Mouse (Mus musculus) lung, embryonic 15.5 days (tissue): Measurements from ENCODE around the gene Pex13. TPM values are rescaled to one million over a fixed set of nuclear protein-coding genes. Genes with fewer than 3 reads are reported as not detected.

Source experiments
- ATAC-seq: fragments of 200-750 bp; cut with Nextera tagmentation; 2 replicates; pipeline ENCODE4 v1.8.0; 2017; ENCODE audit warnings: moderate number of reproducible peaks, borderline replicate concordance; ENCODE audit not compliant: low FRiP score, low TSS enrichment; ENCODE audit errors: extremely low read depth
- H3K27ac ChIP-seq: fragments of 300-500 bp; sonication (generic); 2 replicates; pipeline ENCODE4 v1.5.1; 2015; ENCODE audit warnings: moderate library complexity, mild to moderate bottlenecking, inconsistent platforms
- H3K27me3 ChIP-seq: fragments of 300-500 bp; sonication (generic); 2 replicates; pipeline ENCODE4 v1.6.1; 2015; ENCODE audit warnings: inconsistent platforms
- H3K36me3 ChIP-seq: fragments of 300-500 bp; sonication (generic); 2 replicates; pipeline ENCODE4 v1.6.1; 2015; ENCODE audit warnings: inconsistent platforms
- H3K4me1 ChIP-seq: fragments of 300-500 bp; sonication (generic); 2 replicates; pipeline ENCODE4 v1.6.1; 2015; ENCODE audit warnings: inconsistent platforms
- H3K4me2 ChIP-seq: fragments of 300-500 bp; sonication (generic); 2 replicates; pipeline ENCODE4 v1.6.1; 2015; ENCODE audit warnings: inconsistent platforms, mild to moderate bottlenecking, moderate library complexity
- H3K4me3 ChIP-seq: fragments of 300-500 bp; sonication (generic); 2 replicates; pipeline ENCODE4 v1.5.1; 2015; ENCODE audit warnings: mild to moderate bottlenecking, inconsistent platforms
- H3K9ac ChIP-seq: fragments of 300-500 bp; sonication (generic); 2 replicates; pipeline ENCODE4 v1.6.1; 2015; ENCODE audit warnings: inconsistent platforms
- H3K9me3 ChIP-seq: fragments of 300-500 bp; sonication (generic); 2 replicates; pipeline ENCODE4 v1.6.1; 2016; ENCODE audit warnings: inconsistent platforms
- WGBS: fragments of 180-500 bp; shearing (Covaris S2); methylation state at CpG from one replicate; pipeline ENCODE4 v1.1.7; 2015; 5-methylcytosine and 5-hydroxymethylcytosine counted together
- polyA plus RNA-seq: library from polyadenylated mRNA; unstranded; fragments of >200 nt; fragmentation: Nextera tagmentation; extraction: Ambion mirVana; gene quantifications from 2 replicates; pipeline ENCODE4 v1.2.1, GENCODE M21; 2015

Pex13 gene
- polyA plus RNA-seq, 1 experiment from 2014 or later: 33.3 TPM

DNA sequence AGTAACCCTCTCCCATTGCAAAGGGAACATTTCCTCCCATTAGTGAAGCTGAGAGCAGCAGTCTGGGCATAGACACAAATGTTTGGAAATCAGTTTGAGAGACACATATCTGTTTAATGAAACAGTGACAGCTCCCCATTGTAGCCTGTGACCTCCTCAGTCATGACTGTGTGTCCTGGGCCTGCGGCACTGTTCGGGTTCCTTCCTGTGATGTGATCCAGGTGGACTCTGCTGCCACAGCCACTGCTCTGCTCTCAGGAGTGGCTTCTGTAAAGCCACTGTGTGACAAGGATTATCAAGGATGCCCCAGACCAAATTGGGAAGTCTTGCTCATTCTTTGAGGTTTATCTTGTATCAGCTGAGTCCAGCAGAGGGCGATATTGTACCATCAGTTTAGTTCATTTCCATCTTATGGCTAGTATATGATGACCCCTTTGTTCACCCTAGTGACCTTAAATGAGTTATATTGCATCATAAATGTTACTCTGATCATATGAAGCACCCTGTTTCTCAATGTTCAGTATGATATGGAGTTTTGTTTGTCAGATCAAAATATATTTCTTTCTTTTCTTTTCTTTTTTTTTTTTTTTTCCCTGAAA lies 13.4 kb upstream of the Pex13 start:
- no peak overlapping the region for H3K4me2 ChIP-seq
- peaks cover 43% of the 10 kb centered on the region for H3K36me3 ChIP-seq
- no peaks in the 10 kb centered on the region for H3K4me1 ChIP-seq
- H3K9ac ChIP-seq: no peak overlapping the region
- H3K27ac ChIP-seq: no peak overlapping the region
- H3K9me3 ChIP-seq: no peaks in the 10 kb centered on the region
- no peaks in the 10 kb centered on the region for H3K27me3 ChIP-seq
- H3K4me3 ChIP-seq: no peak overlapping the region
- ATAC-seq: peak; percentile 35; the same call in 1 of the 2 replicates
- WGBS: 42% methylated on average over 3 of the region's 3 CpGs

DNA sequence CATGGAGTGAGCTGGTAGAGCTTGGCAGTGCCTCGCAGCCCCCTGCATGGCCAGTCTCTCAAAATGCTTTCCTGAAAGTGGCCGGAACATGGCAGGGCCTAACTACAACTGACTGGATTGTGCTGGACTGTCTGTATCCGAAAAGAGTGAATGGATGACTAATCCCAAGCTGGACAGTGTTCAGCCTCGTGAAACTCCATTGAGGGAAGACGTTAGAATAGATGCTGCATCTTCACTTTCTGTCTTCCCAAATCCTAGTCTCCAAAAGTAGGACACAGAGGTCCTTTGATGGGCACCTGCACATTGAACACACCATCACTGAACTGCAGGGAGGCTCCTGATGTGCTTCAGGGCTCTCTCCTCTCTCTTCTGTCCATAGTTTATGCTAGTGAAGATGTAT lies 10.3 kb upstream of the Pex13 start:
- no peak overlapping the region for H3K27ac ChIP-seq
- no peak overlapping the region for H3K9ac ChIP-seq
- H3K4me3 ChIP-seq: no peak overlapping the region
- no peak for ATAC-seq
- no peaks in the 10 kb centered on the region for H3K9me3 ChIP-seq
- peaks cover 48% of the 10 kb centered on the region for H3K36me3 ChIP-seq
- no peak overlapping the region for H3K4me2 ChIP-seq
- WGBS: 90% methylated on average over 5 of the region's 5 CpGs
- no peaks in the 10 kb centered on the region for H3K4me1 ChIP-seq
- H3K27me3 ChIP-seq: no peaks in the 10 kb centered on the region

DNA sequence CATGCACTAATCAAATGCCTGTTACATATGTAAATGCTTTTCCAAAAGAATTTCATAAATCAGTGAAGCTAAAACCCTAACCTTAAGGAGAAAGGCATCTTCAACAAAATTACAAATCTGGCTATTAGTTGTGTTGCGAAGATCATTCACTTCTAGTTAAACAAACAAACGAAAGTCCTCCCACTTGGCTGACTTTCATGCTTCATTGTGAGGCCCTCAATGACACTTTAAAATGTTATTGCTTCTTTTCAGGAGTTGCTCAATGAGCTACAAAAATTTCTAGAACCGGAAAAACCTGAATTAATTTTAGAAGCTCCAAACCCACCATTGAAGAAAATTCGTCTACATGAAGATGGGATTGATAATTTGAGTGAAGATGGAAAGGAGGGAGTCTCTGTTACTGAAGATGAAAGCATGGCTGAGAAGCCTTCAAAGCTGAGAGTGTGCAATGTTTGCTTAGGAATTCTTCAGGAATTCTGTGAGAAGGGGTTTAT lies 6.5 kb upstream of the Pex13 start:
- Histone ChIP-seq H3K27ac (no peak overlapping the region), H3K4me1 (0 out of 2 replicates have a peak, but pooled peaks cover under 1% of the 10 kb centered on the region), H3K27me3 (no peaks in the 10 kb centered on the region), H3K9me3 (no peaks in the 10 kb centered on the region), H3K36me3 (peaks cover 36% of the 10 kb centered on the region), H3K9ac (no peak overlapping the region), H3K4me2 (no peak overlapping the region), H3K4me3 (no peak overlapping the region)
- 57% methylated on average over 4 of the region's 4 CpGs for WGBS
- no peak for ATAC-seq

DNA sequence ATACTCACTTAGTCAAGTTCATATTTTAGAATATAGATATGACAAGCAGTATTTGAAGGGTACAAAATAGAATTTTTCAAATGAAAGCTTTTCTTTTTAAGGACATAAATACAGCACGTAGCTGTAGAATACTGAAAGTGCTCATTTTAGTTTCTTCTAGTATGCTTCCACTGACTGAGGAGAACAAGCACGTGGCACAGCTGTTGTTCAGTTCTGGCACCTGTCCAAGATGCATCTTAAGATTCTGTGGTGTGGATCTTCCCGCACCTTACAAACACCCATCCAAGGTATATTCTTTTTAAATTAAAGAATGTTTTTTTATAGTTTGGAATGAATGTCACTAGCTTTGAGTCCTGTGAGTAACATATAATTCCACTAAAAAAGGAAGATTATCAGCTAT lies 1.4 kb upstream of the Pex13 start:
- peak overlapping the region; percentile 89; the same call in 1 of the 2 replicates for H3K9ac ChIP-seq
- 26% methylated on average over 3 of the region's 3 CpGs for WGBS

DNA sequence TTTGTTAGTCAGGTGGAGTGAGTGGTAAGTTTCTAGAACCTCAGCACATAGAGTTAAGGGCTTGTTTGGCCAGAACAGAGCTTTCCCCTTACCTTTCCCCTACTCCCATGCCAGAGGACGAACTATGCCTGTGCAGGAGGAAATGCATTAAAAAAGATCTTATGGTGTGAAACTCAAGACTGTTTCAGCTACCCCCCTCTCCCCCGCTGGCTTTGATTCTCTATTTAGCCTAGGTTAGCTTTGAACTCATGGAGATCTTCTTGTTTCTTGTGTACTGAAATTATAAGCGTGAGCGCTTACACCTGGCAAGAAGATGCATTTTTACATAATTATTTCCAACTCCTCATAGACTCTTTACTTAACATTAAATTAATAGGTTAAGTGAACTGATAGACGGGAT lies 767 bp upstream of the Pex13 start:
- no peak; the same call in 1 of the 2 replicates for ATAC-seq
- H3K36me3 ChIP-seq: no peaks in the 10 kb centered on the region
- H3K4me2 ChIP-seq: peak overlapping the region; percentile 72
- WGBS: 6% methylated on average over 5 of the region's 5 CpGs
- peak overlapping the region; percentile 95 for H3K4me3 ChIP-seq
- H3K27ac ChIP-seq: peak overlapping the region; percentile 97
- no peaks in the 10 kb centered on the region for H3K9me3 ChIP-seq
- H3K4me1 ChIP-seq: peaks cover 5% of the 10 kb centered on the region; the same call in 1 of the 2 replicates
- peak overlapping the region; percentile 89 for H3K9ac ChIP-seq
- H3K27me3 ChIP-seq: no peaks in the 10 kb centered on the region

More for the DNA sequence above, 1.4 kb upstream of the Pex13 start:
- no peak for ATAC-seq
- Histone ChIP-seq H3K4me2 (peak overlapping the region; percentile 72), H3K4me1 (peaks cover 5% of the 10 kb centered on the region; the same call in 1 of the 2 replicates), H3K4me3 (peak overlapping the region; percentile 95), H3K9me3 (no peaks in the 10 kb centered on the region), H3K27me3 (no peaks in the 10 kb centered on the region), H3K27ac (no peak overlapping the region), H3K36me3 (no peaks in the 10 kb centered on the region)

DNA sequence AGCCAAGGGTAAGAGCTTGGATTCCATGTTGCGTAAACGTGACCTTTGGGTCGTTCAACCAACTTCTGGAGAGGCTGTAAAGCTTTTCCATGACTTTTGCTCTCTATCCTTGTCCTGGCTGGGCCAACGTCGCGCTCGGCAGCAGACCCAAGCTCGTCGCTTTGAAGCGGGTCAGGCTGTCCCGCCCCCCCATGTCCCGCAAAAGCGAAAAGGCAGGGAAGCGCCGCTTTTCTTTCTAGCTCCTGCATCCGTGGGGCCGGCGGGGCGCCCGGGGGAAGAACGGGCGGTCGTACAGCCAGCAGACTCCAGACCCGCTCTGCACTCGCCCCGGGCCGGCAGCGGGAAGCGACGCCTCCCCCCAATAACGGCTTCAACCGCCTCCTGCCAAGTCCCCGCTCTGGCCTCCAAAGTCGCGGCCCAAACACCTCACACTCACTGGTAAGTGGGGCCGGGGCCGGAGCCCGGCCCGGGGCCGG lies 410 bp downstream of the Pex13 start, which contains the start of gene Pus10:
Gene Pus10, plus strand, starts transcription at position 364 of the 476 bp plus-strand sequence.
- H3K4me2 ChIP-seq: peak within 1 kb of the TSS; percentile 72
- peak within 1 kb of the TSS; percentile 89 for H3K9ac ChIP-seq
- no peaks in the 10 kb centered on the region for H3K27me3 ChIP-seq
- H3K27ac ChIP-seq: peak within 1 kb of the TSS; percentile 97
- H3K4me1 ChIP-seq: peaks cover 5% of the 10 kb centered on the region; the same call in 1 of the 2 replicates
- H3K4me3 ChIP-seq: peak within 1 kb of the TSS; percentile 95
- WGBS: under 1% methylated on average over 39 of the region's 40 CpGs
- ATAC-seq: peak; percentile 67; the same call in 1 of the 2 replicates
- no peaks in the 10 kb centered on the region for H3K9me3 ChIP-seq
- H3K36me3 ChIP-seq: no peaks in the 10 kb centered on the region

DNA sequence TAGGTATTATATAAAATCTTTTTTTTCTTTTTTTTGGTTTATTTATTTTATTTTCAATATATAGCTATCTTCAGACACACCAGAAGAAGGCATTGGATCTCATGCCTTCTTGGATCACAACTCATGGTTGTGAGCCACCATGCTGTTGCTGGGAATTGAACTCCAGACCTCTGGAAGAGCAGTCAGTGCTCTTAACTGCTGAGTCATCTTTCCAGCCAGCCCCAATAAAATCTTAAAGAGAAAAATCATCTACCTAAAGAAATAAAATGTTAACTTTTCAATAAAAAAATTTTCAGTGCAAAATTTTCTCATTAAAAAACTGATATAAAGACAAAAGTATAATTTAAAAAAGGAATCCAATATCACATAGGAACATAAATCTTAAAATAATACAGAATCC lies 1.5 kb downstream of the Pex13 start:
- Histone ChIP-seq H3K4me2 (no peak overlapping the region), H3K4me3 (no peak overlapping the region)
- no peak for ATAC-seq

DNA sequence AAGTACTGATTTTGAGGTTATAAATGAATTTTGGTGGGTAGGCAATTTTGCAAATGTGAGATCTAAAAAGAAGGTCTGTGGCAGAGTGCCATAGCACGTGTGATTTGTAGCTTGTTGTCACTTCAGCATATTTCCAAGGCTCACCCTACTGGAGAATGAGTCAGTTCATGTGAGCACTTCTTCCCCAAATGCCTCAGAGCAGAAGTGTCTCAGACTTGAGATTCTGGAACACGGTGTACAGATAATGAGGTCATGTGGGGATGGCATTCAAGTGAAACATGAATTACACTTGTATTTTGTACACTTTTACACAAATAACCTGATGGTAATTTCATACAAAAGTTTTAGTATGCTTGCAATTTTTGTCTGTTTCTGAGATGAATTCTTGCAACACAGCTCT lies 8.0 kb downstream of the Pex13 start:
- no peaks in the 10 kb centered on the region for H3K4me1 ChIP-seq
- no peak overlapping the region for H3K4me2 ChIP-seq
- no peak for ATAC-seq
- H3K27me3 ChIP-seq: no peaks in the 10 kb centered on the region
- no peaks in the 10 kb centered on the region for H3K36me3 ChIP-seq
- H3K9me3 ChIP-seq: no peaks in the 10 kb centered on the region
- no peak overlapping the region for H3K9ac ChIP-seq
- no peak overlapping the region for H3K27ac ChIP-seq
- H3K4me3 ChIP-seq: no peak overlapping the region
- WGBS: 72% methylated on average over 2 of the region's 2 CpGs

More for the DNA sequence above, 1.5 kb downstream of the Pex13 start:
- peaks cover 5% of the 10 kb centered on the region; the same call in 1 of the 2 replicates for H3K4me1 ChIP-seq
- H3K9me3 ChIP-seq: no peaks in the 10 kb centered on the region
- H3K27me3 ChIP-seq: no peaks in the 10 kb centered on the region
- no peak overlapping the region for H3K27ac ChIP-seq
- no peak overlapping the region for H3K9ac ChIP-seq
- H3K36me3 ChIP-seq: no peaks in the 10 kb centered on the region

DNA sequence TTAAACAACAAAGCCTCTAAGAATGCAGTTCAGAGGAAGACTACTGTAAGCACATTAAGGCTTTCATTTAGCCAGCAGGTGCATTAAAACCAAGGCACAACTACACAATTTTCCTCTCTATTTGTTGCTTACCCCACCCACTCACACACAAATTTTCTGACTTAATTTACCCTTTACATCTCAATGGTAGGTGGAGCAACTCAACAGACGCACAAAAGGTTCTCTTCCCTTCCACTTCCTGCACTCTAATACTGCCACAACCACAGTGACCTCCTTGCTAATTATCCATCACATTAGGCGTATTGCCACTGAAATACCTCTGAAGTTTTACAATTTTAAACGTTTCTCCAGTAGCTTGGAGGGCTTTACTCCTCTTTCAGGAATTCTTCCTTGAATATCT lies 12.1 kb downstream of the Pex13 start:
- no peak for ATAC-seq
- no peaks in the 10 kb centered on the region for H3K27me3 ChIP-seq
- H3K27ac ChIP-seq: no peak overlapping the region
- H3K36me3 ChIP-seq: peaks cover 12% of the 10 kb centered on the region
- no peak overlapping the region for H3K9ac ChIP-seq
- H3K4me2 ChIP-seq: no peak overlapping the region
- H3K4me1 ChIP-seq: no peaks in the 10 kb centered on the region
- no peak overlapping the region for H3K4me3 ChIP-seq
- H3K9me3 ChIP-seq: no peaks in the 10 kb centered on the region
- 71% methylated on average over 3 of the region's 3 CpGs for WGBS

DNA sequence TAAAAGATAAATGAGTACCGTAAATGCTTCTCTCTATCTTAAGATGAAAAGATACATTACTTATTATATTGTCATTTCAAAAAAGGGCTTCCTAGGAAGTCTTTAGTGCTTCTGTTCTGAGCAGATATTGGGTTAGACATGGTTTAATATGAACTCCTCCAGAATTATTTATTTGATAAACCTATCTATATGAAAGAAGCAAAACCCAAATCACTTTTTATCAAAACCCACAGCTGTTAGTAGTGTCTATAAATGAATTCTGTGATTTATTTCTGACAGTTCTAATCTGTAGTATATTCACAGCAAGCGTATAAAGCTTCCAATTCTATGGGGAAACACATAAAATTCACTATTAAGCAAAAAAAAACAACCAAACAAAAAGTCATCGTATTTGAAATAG lies 17.9 kb downstream of the Pex13 start:
- Histone ChIP-seq H3K9ac (no peak overlapping the region), H3K27me3 (no peaks in the 10 kb centered on the region), H3K4me2 (no peak overlapping the region), H3K4me3 (no peak overlapping the region), H3K4me1 (no peaks in the 10 kb centered on the region), H3K36me3 (peaks cover 19% of the 10 kb centered on the region), H3K27ac (no peak overlapping the region), H3K9me3 (no peaks in the 10 kb centered on the region)
- 92% methylated on average over 3 of the region's 3 CpGs for WGBS
- no peak for ATAC-seq

DNA sequence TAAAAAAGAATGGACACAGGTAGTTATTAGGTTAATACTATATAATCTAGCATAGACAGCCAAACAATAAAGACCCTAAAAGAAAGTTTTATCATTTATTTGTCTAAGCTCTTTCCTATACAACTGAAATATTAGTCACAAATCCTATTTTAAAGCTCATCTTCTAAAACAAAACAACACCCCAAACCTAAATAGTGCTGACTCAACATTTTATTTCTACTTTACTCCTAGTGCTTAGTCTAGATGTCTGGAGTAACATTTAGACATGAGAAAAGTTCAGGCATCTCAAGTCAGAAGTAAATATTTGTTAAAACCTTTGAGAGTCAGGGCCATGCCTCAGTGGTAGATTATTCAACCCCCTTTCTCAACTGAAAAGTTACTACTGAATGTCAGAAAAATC lies 18.3 kb downstream of the Pex13 start:
- no peak overlapping the region for H3K4me2 ChIP-seq
- H3K27ac ChIP-seq: no peak overlapping the region
- H3K9me3 ChIP-seq: no peaks in the 10 kb centered on the region
- H3K36me3 ChIP-seq: peaks cover 23% of the 10 kb centered on the region
- no peaks in the 10 kb centered on the region for H3K27me3 ChIP-seq
- H3K4me3 ChIP-seq: no peak overlapping the region
- no peaks in the 10 kb centered on the region for H3K4me1 ChIP-seq
- no peak for ATAC-seq
- H3K9ac ChIP-seq: no peak overlapping the region

DNA sequence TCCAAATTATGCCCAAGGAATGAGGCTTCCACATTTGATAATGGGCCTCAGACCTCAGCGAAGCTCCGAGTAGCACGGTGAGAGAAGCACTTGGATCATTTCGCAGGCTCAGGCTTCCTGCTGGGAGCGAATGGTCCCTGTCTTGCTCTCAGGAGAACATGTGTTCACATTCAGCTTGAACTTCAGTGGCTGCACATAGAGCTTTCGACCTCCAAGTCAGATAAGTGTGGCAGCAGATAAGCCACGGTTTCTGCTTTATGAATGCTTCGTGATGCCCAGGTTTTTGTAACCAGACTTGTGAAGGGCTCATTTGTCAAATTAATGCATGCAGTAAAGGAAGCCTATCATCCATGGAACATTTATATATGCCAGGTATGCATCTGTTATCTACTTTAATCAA lies 31.2 kb downstream of the Pex13 start:
- no peaks in the 10 kb centered on the region for H3K9me3 ChIP-seq
- H3K4me1 ChIP-seq: peaks cover 7% of the 10 kb centered on the region; the same call in 1 of the 2 replicates
- H3K27ac ChIP-seq: no peak overlapping the region
- no peak overlapping the region for H3K9ac ChIP-seq
- H3K27me3 ChIP-seq: no peaks in the 10 kb centered on the region
- no peak overlapping the region for H3K4me3 ChIP-seq
- no peak for ATAC-seq
- H3K36me3 ChIP-seq: no peaks in the 10 kb centered on the region
- WGBS: 67% methylated on average over 8 of the region's 8 CpGs
- H3K4me2 ChIP-seq: no peak overlapping the region
